ENCODE assay signal across 8 mouse cellular contexts in the genomic region with DNA sequence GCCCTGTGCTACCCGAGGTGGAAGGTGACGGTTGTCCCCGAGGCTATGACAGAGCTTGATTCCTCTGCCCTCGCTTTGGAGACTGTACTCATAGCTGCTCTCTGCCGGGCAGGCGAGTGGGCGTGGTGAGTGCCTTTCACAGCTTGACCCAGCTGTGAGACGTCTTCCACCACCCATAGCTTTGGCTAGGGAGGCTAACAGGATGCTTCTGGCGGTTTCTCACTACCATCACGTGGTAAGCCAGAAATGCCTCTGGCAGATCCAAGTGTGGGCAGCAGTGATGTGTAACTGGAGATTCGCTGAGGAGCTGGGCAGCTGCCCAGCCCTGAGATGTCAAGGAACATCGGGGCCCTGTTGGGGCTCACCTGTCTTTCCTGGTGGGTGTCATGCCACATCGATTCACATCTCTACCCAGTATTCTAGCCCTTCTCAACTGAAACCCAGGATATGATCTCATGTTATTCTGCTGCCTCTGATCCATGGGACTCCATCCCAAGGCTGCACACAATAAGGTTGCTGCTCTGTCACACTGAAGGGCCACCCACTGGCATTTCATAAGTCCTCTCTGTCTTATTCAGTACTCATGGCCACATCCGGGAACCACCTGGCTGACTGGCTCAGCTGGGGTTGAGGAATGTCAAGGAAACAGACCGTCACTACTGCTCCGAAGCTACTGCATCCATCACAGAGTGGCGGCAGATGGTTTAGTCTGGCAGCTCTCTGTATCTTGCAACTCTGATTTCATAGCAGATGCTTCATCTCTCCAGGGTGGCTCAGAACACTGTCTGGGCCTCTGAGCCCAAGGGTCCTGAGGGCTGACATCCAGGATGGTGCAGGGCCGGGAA.
DNase-seq lines count a peak whose midpoint lies in the region; ATAC-seq lines count a peak whose summit lies in the region.

No protein-coding gene starts in this region.

- no peak overlapping the region for H3K4me2 ChIP-seq in hindbrain, embryonic 15.5 days
- H3K4me2 ChIP-seq in hindbrain, embryonic 14.5 days (replicated peaks), result no peak overlapping the region

- peaks cover 11% of the 10 kb centered on the region for H3K4me1 ChIP-seq in hindbrain, embryonic 15.5 days (replicated peaks)
- no peaks in the 10 kb centered on the region for H3K4me1 ChIP-seq in hindbrain, embryonic 14.5 days (replicated peaks; ENCODE audit: control insufficient read depth, insufficient read depth, low read length)

- H3K9me3 ChIP-seq in hindbrain, embryonic 15.5 days, result no peaks in the 10 kb centered on the region
- H3K9me3 ChIP-seq in hindbrain, embryonic 14.5 days (ENCODE audit: control insufficient read depth, low read length), result no peaks in the 10 kb centered on the region

- ATAC-seq in hindbrain, embryonic 15.5 days (ENCODE audit: low FRiP score, low read depth), result peak; percentile 25; the same call in 1 of the 2 replicates
- no peak for ATAC-seq in hindbrain, embryonic 14.5 days (ENCODE audit: low FRiP score)
- no peak for ATAC-seq in inflammation-experienced regulatory T-cells, adult 6 months

- no peak overlapping the region for H3K4me3 ChIP-seq in hindbrain, embryonic 15.5 days
- H3K4me3 ChIP-seq in hindbrain, embryonic 14.5 days (replicated peaks; ENCODE audit: low read length), result no peak overlapping the region

- H3K9ac ChIP-seq in hindbrain, embryonic 15.5 days, result no peak overlapping the region
- no peak overlapping the region for H3K9ac ChIP-seq in hindbrain, embryonic 14.5 days

- H3K27ac ChIP-seq in hindbrain, embryonic 15.5 days (replicated peaks), result peak overlapping the region; percentile 61
- no peak overlapping the region for H3K27ac ChIP-seq in hindbrain, embryonic 14.5 days

- H3K27me3 ChIP-seq in hindbrain, embryonic 15.5 days, result no peaks in the 10 kb centered on the region
- no peaks in the 10 kb centered on the region for H3K27me3 ChIP-seq in hindbrain, embryonic 14.5 days (ENCODE audit: control insufficient read depth, insufficient read depth, low read length)

- WGBS in hindbrain, embryonic 15.5 days, result 67% methylated on average over 18 of the region's 18 CpGs
- WGBS in hindbrain, embryonic 14.5 days, result 69% methylated on average over 18 of the region's 18 CpGs

- DNase-seq in hindbrain, embryonic 14.5 days (ENCODE audit: low spot score), result no peak
- DNase-seq in ZHBTc4 (ENCODE audit: low read depth, low spot score), result peak; percentile 58
- peak; percentile 58 to 76 for DNase-seq in frontal cortex, postnatal 36 days (ENCODE audit: low spot score in 2 of 2)
- peak; percentile 50 to 53 for DNase-seq in layer of hippocampus, postnatal 36 days
- DNase-seq in right cerebral cortex, postnatal 10 days (ENCODE audit: low spot score in 2 of 2), result peak; percentile 50 to 74
- DNase-seq in urinary bladder, postnatal 10 days (ENCODE audit: low spot score), result no peak

- peaks cover 20% of the 10 kb centered on the region for H3K36me3 ChIP-seq in hindbrain, embryonic 15.5 days
- H3K36me3 ChIP-seq in hindbrain, embryonic 14.5 days (replicated peaks; ENCODE audit: control insufficient read depth, insufficient read depth), result peaks cover 56% of the 10 kb centered on the region

Comparison
In these comparisons a context has a peak if more than half of its experiments do, and no peak if none do; other contexts are left out.
1. DNase-seq: peak in ZHBTc4 (single experiment), frontal cortex, postnatal 36 days (2 of 2), layer of hippocampus, postnatal 36 days (2 of 2) and right cerebral cortex, postnatal 10 days (2 of 2); none in hindbrain, embryonic 14.5 days (single experiment) and urinary bladder, postnatal 10 days (single experiment).